Mouse (Mus musculus) erythroblast, embryonic 14.5 days (primary cell): ENCODE results near the gene Gm20716.
"Not testable (repeated sequence)": the region's sequence is repeated elsewhere in the genome, so short reads cannot be mapped to it uniquely, and the experiment has no call there.

ENCODE experiments used
- GATA1 ChIP-seq: IDR thresholded peaks from 2 replicates; pipeline ENCODE4 v1.6.1; 2012; ENCODE audit warnings: low read length, inconsistent platforms, mixed read lengths
- TAL1 ChIP-seq: IDR thresholded peaks from 3 replicates; pipeline ENCODE4 v1.6.1; 2012; ENCODE audit warnings: low read length, inconsistent platforms, mixed read lengths

DNA sequence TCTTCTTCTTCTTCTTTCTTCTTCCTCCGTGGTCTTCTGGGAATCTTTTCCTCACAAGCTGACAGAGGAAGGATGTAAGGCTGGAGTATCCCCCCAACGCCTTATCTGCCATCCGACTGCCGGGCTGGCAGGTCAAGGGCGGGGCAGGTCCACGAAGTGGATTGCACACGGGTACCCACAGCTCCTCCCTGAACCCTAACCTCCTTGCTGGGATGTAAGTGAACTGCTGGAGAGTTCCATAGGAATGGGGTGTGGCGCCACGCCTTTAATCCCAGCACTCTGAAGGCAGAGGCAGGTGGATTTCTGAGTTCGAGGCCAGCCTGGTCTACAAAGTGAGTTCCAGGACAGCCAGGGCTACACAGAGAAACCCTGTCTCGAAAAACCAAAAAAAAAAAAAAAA, 72.2 kb downstream of the Gm20716 start:
- TF ChIP-seq GATA1, TAL1: not testable (repeated sequence)
